Mouse (Mus musculus): ENCODE measurements at regions not wholly inside any gene's neighbourhood (a gene's known extent, or its start where the extent isn't known, plus 50 kb on each side); places are given as distances from the start of the nearest gene placed in this dataset.

DNA sequence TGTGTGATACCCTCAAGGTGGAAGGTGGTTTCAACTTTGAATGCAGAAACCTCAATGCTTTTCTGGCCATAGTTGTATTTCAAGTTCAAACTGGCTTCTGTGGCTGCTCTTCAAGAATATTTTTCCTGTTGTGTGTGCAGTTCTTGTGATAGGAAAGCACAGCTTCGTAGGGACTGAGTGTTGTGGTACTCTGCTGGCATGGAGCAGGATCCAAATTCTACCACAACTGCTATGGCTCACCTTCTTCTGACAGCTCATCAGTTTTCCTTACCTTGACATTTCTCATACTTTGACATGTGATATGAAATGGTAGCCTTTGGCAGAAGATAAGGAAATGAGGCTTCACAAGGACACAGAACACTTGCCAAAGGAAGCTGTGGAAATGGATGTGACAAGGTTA, 79.0 kb upstream of the Reg3g start:
- ATAC-seq (no peak), DNase-seq (no peak)
- no peak overlapping the region for H3K9ac ChIP-seq (replicated peaks)
- H3K4me3 ChIP-seq (ENCODE audit: low read depth, low read length), result no peak overlapping the region
- H3K4me2 ChIP-seq (ENCODE audit: low read depth, low read length), result no peak overlapping the region
- no peaks in the 10 kb centered on the region for H3K9me3 ChIP-seq (ENCODE audit: low read length)
- H3K27ac ChIP-seq (ENCODE audit: low read depth), result no peak overlapping the region
- H3K36me3 ChIP-seq (replicated peaks; ENCODE audit: insufficient read depth, low read length), result no peaks in the 10 kb centered on the region
- no peaks in the 10 kb centered on the region for H3K4me1 ChIP-seq (ENCODE audit: insufficient read depth)
- no peaks in the 10 kb centered on the region for H3K27me3 ChIP-seq (ENCODE audit: insufficient read depth, low read length)
- TF ChIP-seq EP300 (IDR thresholded peaks at IDR 0.05; ENCODE audit: low read depth) (no peak), CTCF (IDR thresholded peaks at IDR 0.05; ENCODE audit: low read depth) (no peak)
- 67% methylated on average over 1 of the region's 1 CpGs for WGBS (ENCODE audit: insufficient replicate concordance)

DNA sequence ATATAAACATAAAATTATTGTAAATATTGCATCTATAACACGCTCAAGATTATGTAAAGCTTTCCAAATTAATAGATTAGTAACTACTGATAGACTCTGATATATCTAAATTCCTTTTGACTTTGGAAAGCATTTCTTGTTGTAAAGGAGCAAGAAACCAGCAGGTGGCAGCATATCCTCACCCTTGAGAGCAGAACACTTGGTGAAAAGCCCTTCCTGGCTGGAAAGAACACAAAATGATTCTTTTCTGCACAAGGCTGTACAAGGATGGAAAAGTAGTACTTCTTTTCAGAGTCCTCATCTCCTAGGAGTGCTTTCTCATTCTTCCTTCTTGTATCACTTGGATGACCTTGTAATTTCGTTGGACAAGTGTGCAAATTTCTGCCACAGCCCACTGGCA, 75.6 kb upstream of the Reg3g start:
- DNase-seq, result peak; percentile 43
- no peak overlapping the region for H3K4me3 ChIP-seq (ENCODE audit: low read depth, low read length)
- no peaks in the 10 kb centered on the region for H3K9me3 ChIP-seq (ENCODE audit: low read length)
- H3K4me2 ChIP-seq (ENCODE audit: low read depth, low read length), result no peak overlapping the region
- H3K4me1 ChIP-seq (ENCODE audit: insufficient read depth), result no peaks in the 10 kb centered on the region
- no peak overlapping the region for H3K27ac ChIP-seq (ENCODE audit: low read depth)
- 14% methylated on average over 2 of the region's 2 CpGs for WGBS (ENCODE audit: insufficient replicate concordance)
- no peak overlapping the region for H3K9ac ChIP-seq (replicated peaks)
- no peak for ATAC-seq
- no peaks in the 10 kb centered on the region for H3K27me3 ChIP-seq (ENCODE audit: insufficient read depth, low read length)
- TF ChIP-seq CTCF (IDR thresholded peaks at IDR 0.05; ENCODE audit: low read depth), result peak; percentile 67
- no peak for TF ChIP-seq EP300 (IDR thresholded peaks at IDR 0.05; ENCODE audit: low read depth)
- no peaks in the 10 kb centered on the region for H3K36me3 ChIP-seq (replicated peaks; ENCODE audit: insufficient read depth, low read length)

DNA sequence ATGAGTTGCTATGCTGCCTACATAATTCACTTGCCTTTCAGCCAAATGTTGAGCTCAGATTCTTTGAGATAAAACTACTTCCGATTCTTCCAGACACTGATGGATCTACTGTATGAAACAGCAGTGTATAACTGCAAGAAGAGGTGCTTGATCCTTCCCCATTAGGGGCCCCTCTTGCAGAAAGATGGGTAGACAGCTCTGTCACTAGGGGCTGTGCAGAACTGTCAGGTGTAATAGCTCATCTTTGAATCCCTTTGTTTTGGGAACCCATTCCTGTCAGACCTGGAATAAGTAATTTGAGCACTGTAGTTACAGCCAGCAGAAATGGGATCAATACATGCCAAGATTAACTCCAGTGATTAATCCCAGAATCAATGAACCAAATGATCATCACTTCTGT, 68.8 kb upstream of the Reg3g start:
- Histone ChIP-seq H3K36me3 (replicated peaks; ENCODE audit: insufficient read depth, low read length) (no peaks in the 10 kb centered on the region), H3K9ac (replicated peaks) (no peak overlapping the region), H3K4me2 (ENCODE audit: low read depth, low read length) (no peak overlapping the region), H3K9me3 (ENCODE audit: low read length) (no peaks in the 10 kb centered on the region), H3K27me3 (ENCODE audit: insufficient read depth, low read length) (no peaks in the 10 kb centered on the region), H3K27ac (ENCODE audit: low read depth) (no peak overlapping the region), H3K4me1 (ENCODE audit: insufficient read depth) (no peaks in the 10 kb centered on the region), H3K4me3 (ENCODE audit: low read depth, low read length) (no peak overlapping the region)
- no peak for TF ChIP-seq CTCF (IDR thresholded peaks at IDR 0.05; ENCODE audit: low read depth)
- no peak for TF ChIP-seq EP300 (IDR thresholded peaks at IDR 0.05; ENCODE audit: low read depth)
- 68% methylated on average over 1 of the region's 1 CpGs for WGBS (ENCODE audit: insufficient replicate concordance)
- ATAC-seq (no peak), DNase-seq (no peak)

DNA sequence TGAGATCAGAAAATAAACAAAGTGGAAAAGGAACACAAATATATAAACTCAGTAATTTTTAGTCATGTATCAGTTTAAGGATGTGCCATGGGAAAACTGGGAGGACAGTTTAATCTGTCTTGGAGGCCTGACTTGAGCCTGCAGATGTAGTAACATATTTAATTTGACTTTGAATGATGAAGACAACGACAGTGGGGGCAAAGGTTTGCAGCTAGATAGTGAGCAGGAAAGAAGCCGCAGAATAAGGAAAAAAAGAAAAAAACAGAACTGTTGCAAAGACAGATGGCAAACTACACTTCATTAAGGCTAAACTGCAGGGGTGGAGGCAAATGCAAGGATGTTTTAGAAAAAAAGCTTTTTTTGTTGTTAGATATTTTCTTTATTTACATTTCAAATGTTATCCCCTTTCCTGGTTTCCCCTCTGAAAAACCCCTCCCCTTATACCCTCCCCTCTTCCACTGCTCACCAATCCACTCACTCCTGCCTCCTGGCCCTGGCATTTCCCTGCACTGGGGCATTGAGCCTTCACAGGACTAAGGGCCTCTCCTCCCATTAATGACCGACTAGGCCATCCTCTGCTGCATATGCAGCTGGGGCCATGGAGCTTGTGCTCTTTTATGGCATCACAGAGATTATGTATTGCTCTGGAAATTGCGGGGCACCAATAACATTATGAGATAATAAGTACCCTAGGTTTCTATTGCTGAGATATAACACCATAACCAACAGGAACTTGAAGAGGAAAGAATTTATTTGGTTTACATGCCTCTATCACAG, 58.5 kb upstream of the Reg3g start:
- Histone ChIP-seq H3K27ac (ENCODE audit: low read depth) (no peak overlapping the region), H3K9me3 (ENCODE audit: low read length) (no peaks in the 10 kb centered on the region), H3K4me1 (ENCODE audit: insufficient read depth) (no peaks in the 10 kb centered on the region), H3K9ac (replicated peaks) (no peak overlapping the region), H3K36me3 (replicated peaks; ENCODE audit: insufficient read depth, low read length) (no peaks in the 10 kb centered on the region), H3K27me3 (ENCODE audit: insufficient read depth, low read length) (no peaks in the 10 kb centered on the region), H3K4me3 (ENCODE audit: low read depth, low read length) (no peak overlapping the region), H3K4me2 (ENCODE audit: low read depth, low read length) (no peak overlapping the region)
- ATAC-seq, result no peak
- no peak for DNase-seq
- WGBS (ENCODE audit: insufficient replicate concordance), result 58% methylated on average over 4 of the region's 4 CpGs
- no peak for TF ChIP-seq EP300 (IDR thresholded peaks at IDR 0.05; ENCODE audit: low read depth)
- TF ChIP-seq CTCF (IDR thresholded peaks at IDR 0.05; ENCODE audit: low read depth), result no peak
